In the genomic region with DNA sequence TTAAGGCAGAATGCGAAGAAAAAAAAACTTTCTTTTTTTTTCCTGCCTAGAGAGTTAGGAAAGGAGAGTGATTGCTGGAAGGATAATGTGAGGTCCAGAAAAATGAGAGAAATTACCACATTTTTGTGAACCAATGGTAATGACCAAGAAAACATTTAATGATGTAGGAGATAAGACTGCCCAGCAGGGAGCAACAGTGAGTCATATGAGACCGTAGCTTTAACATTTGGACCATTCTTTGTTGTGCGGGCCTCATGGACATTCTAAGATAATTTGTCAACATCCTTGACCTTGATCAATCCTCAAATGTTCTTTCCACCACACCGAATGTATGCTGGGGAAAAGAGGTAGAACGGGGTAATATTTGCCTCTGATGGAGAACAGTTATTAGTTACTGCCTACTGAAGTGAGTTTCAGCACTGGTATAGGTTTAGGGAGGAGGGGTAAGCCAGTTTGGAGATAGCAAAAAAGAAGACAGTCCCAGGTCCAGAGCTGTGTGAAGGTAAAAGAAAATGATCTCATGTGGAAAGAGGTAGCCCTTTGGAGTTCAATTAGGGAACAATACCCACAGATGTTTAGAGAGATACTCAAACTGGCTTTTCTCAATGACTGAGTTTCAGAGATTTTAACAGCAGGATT, we compare ENCODE assay signal across 8 mouse cellular contexts. TPM values are rescaled to one million over a fixed set of nuclear protein-coding genes. Genes with fewer than 3 reads are reported as not detected.
DNase-seq lines count a peak whose midpoint lies in the region; ATAC-seq and TF ChIP-seq lines count a peak whose summit lies in the region.

No protein-coding gene starts in this region.

- peaks cover 74% of the 10 kb centered on the region for H3K36me3 ChIP-seq in embryonic facial prominence, embryonic 14.5 days (ENCODE audit: control insufficient read depth, insufficient read depth, low read length)

- no peak overlapping the region for H3K4me3 ChIP-seq in embryonic facial prominence, embryonic 14.5 days (ENCODE audit: low read depth, low read length)
- H3K4me3 ChIP-seq in lung, adult 2 months (replicated peaks; ENCODE audit: extremely low read depth, low read depth, low read length), result no peak overlapping the region

- no peaks in the 10 kb centered on the region for H3K27me3 ChIP-seq in embryonic facial prominence, embryonic 14.5 days (replicated peaks; ENCODE audit: control insufficient read depth, insufficient read depth, low read length)

- TF ChIP-seq CTCF in lung, adult 2 months (IDR thresholded peaks at IDR 0.05; ENCODE audit: insufficient read depth, low read length), result no peak

- H3K9ac ChIP-seq in embryonic facial prominence, embryonic 14.5 days (ENCODE audit: low read depth, low read length), result no peak overlapping the region

- 68% methylated on average over 5 of the region's 5 CpGs for WGBS in embryonic facial prominence, embryonic 14.5 days
- 64% methylated on average over 5 of the region's 5 CpGs for WGBS in lung, adult 2 months

- no peaks in the 10 kb centered on the region for H3K9me3 ChIP-seq in embryonic facial prominence, embryonic 14.5 days (ENCODE audit: control insufficient read depth, low read length)

- TF ChIP-seq POLR2A in lung, adult 2 months (IDR thresholded peaks at IDR 0.05; ENCODE audit: borderline replicate concordance, extremely low read depth, low read depth, low read length), result no peak

- peak; percentile 11 for DNase-seq in heart, postnatal 4 days
- no peak for DNase-seq in heart, adult 11 months
- DNase-seq in testis, postnatal 10 days (ENCODE audit: low spot score), result peak; percentile 56
- no peak for DNase-seq in testis, postnatal 14 days (ENCODE audit: low spot score)
- DNase-seq in embryonic facial prominence, embryonic 14.5 days (ENCODE audit: low spot score), result peak; percentile 31
- no peak for DNase-seq in cerebellum, postnatal 4 days (ENCODE audit: low spot score in 2 of 2)
- DNase-seq in lung, adult 2 months, result no peak

- H3K27ac ChIP-seq in embryonic facial prominence, embryonic 14.5 days (replicated peaks; ENCODE audit: low read depth, low read length), result no peak overlapping the region

- H3K4me2 ChIP-seq in embryonic facial prominence, embryonic 14.5 days (ENCODE audit: low read depth, low read length), result no peak overlapping the region

- ATAC-seq in embryonic facial prominence, embryonic 14.5 days (ENCODE audit: low read depth), result no peak
- peak; percentile 80 for ATAC-seq in megakaryocyte progenitor cell, adult 5-6 weeks (replicated peaks; ENCODE audit: poor library complexity)

- no peaks in the 10 kb centered on the region for H3K4me1 ChIP-seq in embryonic facial prominence, embryonic 14.5 days (ENCODE audit: control insufficient read depth, insufficient read depth, low read length)
- no peaks in the 10 kb centered on the region for H3K4me1 ChIP-seq in lung, adult 2 months (ENCODE audit: control insufficient read depth, insufficient read depth, low read length)

RNA-seq across cellular contexts. Expression of gene Scfd1, which starts 24.9 kb away (rescaled TPM):
- total RNA-seq in heart, postnatal 4 days (2021), result 10 to 100 TPM; 40.4 to 40.7 TPM
- 88.1 and 94.5 TPM in 2 replicates for polyA plus RNA-seq in embryonic facial prominence, embryonic 14.5 days (2014; fragmentation: Nextera tagmentation; extraction: Ambion mirVana)
- 74.0 and 75.1 TPM in 2 replicates for total RNA-seq in megakaryocyte progenitor cell, adult 5-6 weeks (2015)
- 89.9 and 98.9 TPM in 2 replicates for total RNA-seq in megakaryocyte progenitor cell, adult 5-6 weeks (2017)
- 4.9 and 8.4 TPM in 2 replicates for polyA plus RNA-seq in lung, adult 2 months (2012; rRNA removed)

RNA-seq across cellular contexts. Expression of gene G2e3, which starts 54.3 kb away (rescaled TPM):
- 10 to 100 TPM; 15.7 to 16.8 TPM for total RNA-seq in heart, postnatal 4 days (2021)
- 23.9 and 27.2 TPM in 2 replicates for polyA plus RNA-seq in embryonic facial prominence, embryonic 14.5 days (2014; fragmentation: Nextera tagmentation; extraction: Ambion mirVana)
- 25.5 and 31.9 TPM in 2 replicates for total RNA-seq in megakaryocyte progenitor cell, adult 5-6 weeks (2015)
- 25.9 and 27.8 TPM in 2 replicates for total RNA-seq in megakaryocyte progenitor cell, adult 5-6 weeks (2017)
- polyA plus RNA-seq in lung, adult 2 months (2012; rRNA removed), result 1.2 and 1.5 TPM in 2 replicates

Comparison
In these comparisons a context has a peak if more than half of its experiments do, and no peak if none do; other contexts are left out.
1. DNase-seq: peak in heart, postnatal 4 days (single experiment), testis, postnatal 10 days (single experiment) and embryonic facial prominence, embryonic 14.5 days (single experiment); none in heart, adult 11 months (single experiment), testis, postnatal 14 days (single experiment), cerebellum, postnatal 4 days (0 of 2) and lung, adult 2 months (single experiment).